Mouse (Mus musculus): ENCODE results near the gene Btbd9. TPM values are rescaled to one million over a fixed set of nuclear protein-coding genes. Genes with fewer than 3 reads are reported as not detected.
"Not testable (repeated sequence)": the region's sequence is repeated elsewhere in the genome, so short reads cannot be mapped to it uniquely, and the experiment has no call there.

Btbd9 gene
- 40.6 and 41.7 TPM in 2 replicates for polyA plus RNA-seq (2015; fragmentation: Nextera tagmentation; extraction: Ambion mirVana)

GRCm38 (mm10) chr17:30575941-30576773, at the start of gene Btbd9:
TSS of gene Btbd9 (minus strand) at chr17:30576488.
- H3K36me3 ChIP-seq (ENCODE audit: insufficient read depth, low read length), result no peaks in the 10 kb centered on the region
- under 1% methylated on average over 47 of the region's 94 CpGs for WGBS
- TF ChIP-seq EP300 (IDR thresholded peaks at IDR 0.05) (no peak), CTCF (IDR thresholded peaks at IDR 0.05) (no peak)
- DNase-seq (ENCODE audit: low spot score) (peak; percentile 92), ATAC-seq (peak; percentile 90)
- H3K4me2 ChIP-seq (replicated peaks; ENCODE audit: low read depth, low read length), result peak within 1 kb of the TSS; percentile 75
- peak within 1 kb of the TSS; percentile 84 for H3K4me3 ChIP-seq (ENCODE audit: low read depth, low read length)
- no peaks in the 10 kb centered on the region for H3K9me3 ChIP-seq (ENCODE audit: low read length)
- peaks cover 10% of the 10 kb centered on the region; the same call in 1 of the 2 replicates for H3K4me1 ChIP-seq (ENCODE audit: insufficient read depth, low read depth, low read length)
- peak within 1 kb of the TSS; percentile 66 for H3K9ac ChIP-seq (replicated peaks; ENCODE audit: low read depth)
- peak within 1 kb of the TSS; percentile 91 for H3K27ac ChIP-seq (ENCODE audit: low read length)
- no peaks in the 10 kb centered on the region for H3K27me3 ChIP-seq (replicated peaks; ENCODE audit: insufficient read depth, low read length)

DNA sequence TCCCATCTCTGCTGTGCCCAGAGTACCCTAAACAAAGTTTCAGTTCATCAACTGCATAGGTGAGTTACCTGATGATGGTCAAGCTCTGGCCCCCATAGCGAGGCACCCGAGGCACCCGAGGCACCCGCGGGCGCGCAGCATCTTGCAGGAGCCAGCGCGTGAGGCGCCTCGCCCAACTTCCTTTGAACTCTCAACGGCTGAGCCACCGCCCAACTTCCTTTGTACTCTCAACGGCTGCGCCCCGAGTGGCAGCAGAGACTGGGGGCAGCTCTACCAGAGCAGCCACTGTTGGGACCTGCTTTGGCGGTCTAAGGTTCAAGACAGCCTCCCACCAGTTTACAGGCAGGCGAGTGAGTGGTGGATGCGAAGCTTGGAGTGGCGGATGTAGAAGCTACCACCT, 47.8 kb upstream of the Btbd9 start, which contains the start of gene Dnah8:
TSS of gene Dnah8 (plus strand) at position 223 of the 400 bp plus-strand sequence.
- H3K27me3 ChIP-seq (replicated peaks; ENCODE audit: insufficient read depth, low read length); DNase-seq (ENCODE audit: low spot score); H3K4me3 ChIP-seq (ENCODE audit: low read depth, low read length); H3K4me1 ChIP-seq (ENCODE audit: insufficient read depth, low read depth, low read length); H3K9ac ChIP-seq (replicated peaks; ENCODE audit: low read depth); H3K36me3 ChIP-seq (ENCODE audit: insufficient read depth, low read length); H3K4me2 ChIP-seq (replicated peaks; ENCODE audit: low read depth, low read length); H3K9me3 ChIP-seq (ENCODE audit: low read length); H3K27ac ChIP-seq (ENCODE audit: low read length): not testable (repeated sequence)
- WGBS, result no CpG with 5 or more reads among the region's 20 CpGs
- peak; percentile 66 for ATAC-seq

GRCm38 (mm10) chr17:30623200-30623599, 46.9 kb upstream of the Btbd9 start:
- no peak for DNase-seq (ENCODE audit: low spot score)

DNA sequence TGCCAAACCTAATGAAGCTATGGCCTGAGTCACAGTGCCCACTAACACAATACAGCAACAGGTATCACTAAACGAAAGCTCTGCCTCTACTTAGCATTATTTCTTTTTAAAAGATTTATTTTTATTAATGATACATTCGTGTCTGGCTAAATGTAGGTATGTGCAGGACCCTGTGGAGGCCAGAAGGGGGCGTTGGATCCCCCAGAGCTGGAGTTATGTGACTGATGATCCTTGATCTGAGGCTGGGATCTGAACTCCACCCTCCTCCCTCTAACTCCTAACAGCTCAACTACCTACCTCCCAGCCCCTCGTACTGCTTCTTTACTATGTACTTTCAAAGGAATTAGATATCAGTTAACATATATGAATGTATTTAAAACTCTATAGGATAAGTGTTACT, 45.2 kb upstream of the Btbd9 start:
- ATAC-seq (no peak), DNase-seq (ENCODE audit: low spot score) (no peak)
- no peak overlapping the region for H3K4me2 ChIP-seq (replicated peaks; ENCODE audit: low read depth, low read length)
- H3K9ac ChIP-seq (replicated peaks; ENCODE audit: low read depth), result no peak overlapping the region
- no peaks in the 10 kb centered on the region for H3K9me3 ChIP-seq (ENCODE audit: low read length)
- H3K4me3 ChIP-seq (ENCODE audit: low read depth, low read length), result no peak overlapping the region
- H3K4me1 ChIP-seq (ENCODE audit: insufficient read depth, low read depth, low read length), result no peaks in the 10 kb centered on the region
- 72% methylated on average over 4 of the region's 4 CpGs for WGBS
- no peaks in the 10 kb centered on the region for H3K27me3 ChIP-seq (replicated peaks; ENCODE audit: insufficient read depth, low read length)
- H3K36me3 ChIP-seq (ENCODE audit: insufficient read depth, low read length), result no peaks in the 10 kb centered on the region
- H3K27ac ChIP-seq (ENCODE audit: low read length), result no peak overlapping the region
- TF ChIP-seq EP300 (IDR thresholded peaks at IDR 0.05) (no peak), CTCF (IDR thresholded peaks at IDR 0.05) (peak; percentile 19)

More at GRCm38 (mm10) chr17:30623200-30623599, 46.9 kb upstream of the Btbd9 start:
- Histone ChIP-seq H3K27ac (ENCODE audit: low read length) (no peak overlapping the region), H3K9ac (replicated peaks; ENCODE audit: low read depth) (no peak overlapping the region), H3K4me1 (ENCODE audit: insufficient read depth, low read depth, low read length) (no peaks in the 10 kb centered on the region), H3K36me3 (ENCODE audit: insufficient read depth, low read length) (no peaks in the 10 kb centered on the region), H3K27me3 (replicated peaks; ENCODE audit: insufficient read depth, low read length) (no peaks in the 10 kb centered on the region), H3K4me3 (ENCODE audit: low read depth, low read length) (no peak overlapping the region), H3K9me3 (ENCODE audit: low read length) (no peaks in the 10 kb centered on the region), H3K4me2 (replicated peaks; ENCODE audit: low read depth, low read length) (no peak overlapping the region)
- 88% methylated on average over 3 of the region's 3 CpGs for WGBS
- ATAC-seq, result no peak
- TF ChIP-seq EP300 (IDR thresholded peaks at IDR 0.05) (no peak), CTCF (IDR thresholded peaks at IDR 0.05) (no peak)

DNA sequence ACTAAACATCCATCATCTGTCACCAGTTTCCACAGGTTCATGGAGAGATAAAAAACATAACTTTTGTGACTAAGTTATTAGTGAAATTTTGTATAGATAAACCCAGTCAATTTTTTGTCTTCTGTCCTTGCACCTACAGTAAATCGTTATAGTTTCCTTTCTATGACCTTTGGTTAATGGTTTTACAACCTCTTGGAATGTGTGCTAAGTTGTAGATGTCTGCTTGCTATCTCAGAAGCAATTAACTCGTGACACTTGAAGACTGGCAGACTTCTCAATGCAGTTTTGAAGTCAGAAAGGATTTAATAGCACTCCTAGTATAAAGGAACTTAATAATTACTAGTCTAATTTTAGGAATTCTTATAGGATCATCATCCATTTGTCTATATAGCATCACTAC, 44.3 kb upstream of the Btbd9 start:
- no peaks in the 10 kb centered on the region for H3K27me3 ChIP-seq (replicated peaks; ENCODE audit: insufficient read depth, low read length)
- H3K4me3 ChIP-seq (ENCODE audit: low read depth, low read length), result no peak overlapping the region
- no peak overlapping the region for H3K9ac ChIP-seq (replicated peaks; ENCODE audit: low read depth)
- 46% methylated on average over 2 of the region's 2 CpGs for WGBS
- no peak for ATAC-seq
- TF ChIP-seq EP300 (IDR thresholded peaks at IDR 0.05), result no peak
- TF ChIP-seq CTCF (IDR thresholded peaks at IDR 0.05), result no peak
- DNase-seq (ENCODE audit: low spot score), result no peak
- no peaks in the 10 kb centered on the region for H3K4me1 ChIP-seq (ENCODE audit: insufficient read depth, low read depth, low read length)
- no peak overlapping the region for H3K4me2 ChIP-seq (replicated peaks; ENCODE audit: low read depth, low read length)
- H3K36me3 ChIP-seq (ENCODE audit: insufficient read depth, low read length), result no peaks in the 10 kb centered on the region
- H3K27ac ChIP-seq (ENCODE audit: low read length), result no peak overlapping the region
- no peaks in the 10 kb centered on the region for H3K9me3 ChIP-seq (ENCODE audit: low read length)

- Histone ChIP-seq H3K4me1 (ENCODE audit: insufficient read depth, low read depth, low read length) (no peaks in the 10 kb centered on the region), H3K27me3 (replicated peaks; ENCODE audit: insufficient read depth, low read length) (no peaks in the 10 kb centered on the region), H3K4me2 (replicated peaks; ENCODE audit: low read depth, low read length) (no peak overlapping the region), H3K27ac (ENCODE audit: low read length) (no peak overlapping the region), H3K9ac (replicated peaks; ENCODE audit: low read depth) (no peak overlapping the region), H3K9me3 (ENCODE audit: low read length) (no peaks in the 10 kb centered on the region), H3K36me3 (ENCODE audit: insufficient read depth, low read length) (no peaks in the 10 kb centered on the region), H3K4me3 (ENCODE audit: low read depth, low read length) (no peak overlapping the region)
- 16% methylated on average over 2 of the region's 2 CpGs for WGBS
- ATAC-seq, result peak; percentile 66
- TF ChIP-seq CTCF (IDR thresholded peaks at IDR 0.05) (no peak), EP300 (IDR thresholded peaks at IDR 0.05) (no peak)
- DNase-seq (ENCODE audit: low spot score), result peak; percentile 54
Measured at GRCm38 (mm10) chr17:30619153-30619552, 42.9 kb upstream of the Btbd9 start.
